ENCODE assay signal across 9 mouse cellular contexts in genomic region chr9:98973561-98973960, GRCm38 (mm10). TPM values are rescaled to one million over a fixed set of nuclear protein-coding genes. Genes with fewer than 3 reads are reported as not detected.
DNase-seq lines count a peak whose midpoint lies in the region; ATAC-seq and TF ChIP-seq lines count a peak whose summit lies in the region.
"Had no signal": no experiment of that assay in that cellular context is flagged by ENCODE, and none has a peak within 500 bp of the region (broad histone marks: within the 10 kb centered on the region; RNA-seq: fewer than 3 reads in every experiment).

No protein-coding gene starts in this region.

- no peaks in the 10 kb centered on the region for H3K4me1 ChIP-seq in kidney, postnatal 0 days (replicated peaks; ENCODE audit: insufficient read depth, low read length)
- H3K4me1 ChIP-seq in forebrain, embryonic 13.5 days = peaks cover 9% of the 10 kb centered on the region
- H3K4me1 ChIP-seq in limb, embryonic 13.5 days = peaks cover 9% of the 10 kb centered on the region; the same call in 1 of the 2 replicates
- H3K4me1 ChIP-seq in neural tube, embryonic 13.5 days (replicated peaks) = peaks cover 9% of the 10 kb centered on the region

- peaks cover 67% of the 10 kb centered on the region for H3K27me3 ChIP-seq in kidney, postnatal 0 days (ENCODE audit: insufficient read depth, low read length)
- peaks cover 93% of the 10 kb centered on the region for H3K27me3 ChIP-seq in forebrain, embryonic 13.5 days
- peaks cover 77% of the 10 kb centered on the region for H3K27me3 ChIP-seq in limb, embryonic 13.5 days
- peaks cover 95% of the 10 kb centered on the region for H3K27me3 ChIP-seq in neural tube, embryonic 13.5 days

- H3K36me3 ChIP-seq in kidney, postnatal 0 days (ENCODE audit: insufficient read depth, low read length) = no peaks in the 10 kb centered on the region
- H3K36me3 ChIP-seq in forebrain, embryonic 13.5 days (ENCODE audit: poor library complexity, severe bottlenecking) = no peaks in the 10 kb centered on the region
- H3K36me3 ChIP-seq in limb, embryonic 13.5 days = no peaks in the 10 kb centered on the region
- H3K36me3 ChIP-seq in neural tube, embryonic 13.5 days = no peaks in the 10 kb centered on the region

- H3K4me2 ChIP-seq in kidney, postnatal 0 days (ENCODE audit: low read length) = peak overlapping the region; percentile 53
- peak overlapping the region; percentile 56 for H3K4me2 ChIP-seq in forebrain, embryonic 13.5 days
- peak overlapping the region; percentile 67 for H3K4me2 ChIP-seq in limb, embryonic 13.5 days (replicated peaks)
- peak overlapping the region; percentile 52 for H3K4me2 ChIP-seq in neural tube, embryonic 13.5 days

- peak overlapping the region; percentile 31; the same call in 1 of the 2 replicates for H3K4me3 ChIP-seq in kidney, postnatal 0 days (replicated peaks; ENCODE audit: low read depth, low read length)
- peak overlapping the region; percentile 33; the same call in 1 of the 2 replicates for H3K4me3 ChIP-seq in forebrain, embryonic 13.5 days
- peak overlapping the region; percentile 41 for H3K4me3 ChIP-seq in limb, embryonic 13.5 days
- no peak overlapping the region for H3K4me3 ChIP-seq in neural tube, embryonic 13.5 days

- no peak for ATAC-seq in kidney, postnatal 0 days (replicated peaks; ENCODE audit: low FRiP score, low read depth)
- no peak for ATAC-seq in forebrain, embryonic 13.5 days
- no peak for ATAC-seq in limb, embryonic 13.5 days (ENCODE audit: low FRiP score, low read depth)
- no peak for ATAC-seq in neural tube, embryonic 13.5 days (ENCODE audit: low read depth)

- H3K9me3 ChIP-seq in kidney, postnatal 0 days (replicated peaks; ENCODE audit: low read length) = no peaks in the 10 kb centered on the region
- H3K9me3 ChIP-seq in forebrain, embryonic 13.5 days (replicated peaks) = peaks cover 11% of the 10 kb centered on the region; the same call in 1 of the 2 replicates
- peaks cover 8% of the 10 kb centered on the region; the same call in 1 of the 2 replicates for H3K9me3 ChIP-seq in limb, embryonic 13.5 days
- no peaks in the 10 kb centered on the region; the same call in 1 of the 2 replicates for H3K9me3 ChIP-seq in neural tube, embryonic 13.5 days

- no peak for TF ChIP-seq CTCF in kidney, postnatal 0 days (IDR thresholded peaks at IDR 0.05; ENCODE audit: low read depth)

- no peak for DNase-seq in kidney, postnatal 0 days (ENCODE audit: low spot score)
- no peak for DNase-seq in kidney, adult 8-10 months
- no peak for DNase-seq in adrenal gland, postnatal 25 days
- DNase-seq in ovary, postnatal 14 days (ENCODE audit: low spot score) = no peak
- no peak for DNase-seq in kidney, adult 18-20 months
- DNase-seq: gastrocnemius, postnatal 36 days had no signal

- 5% methylated on average over 7 of the region's 7 CpGs for WGBS in kidney, postnatal 0 days
- WGBS in forebrain, embryonic 13.5 days = 3% methylated on average over 7 of the region's 7 CpGs
- 6% methylated on average over 7 of the region's 7 CpGs for WGBS in limb, embryonic 13.5 days
- WGBS in neural tube, embryonic 13.5 days = 2% methylated on average over 7 of the region's 7 CpGs

- H3K9ac ChIP-seq in kidney, postnatal 0 days (ENCODE audit: low read depth, low read length) = 0 out of 2 replicates have a peak overlapping the region, but pooled peaks have one; percentile 14
- H3K9ac ChIP-seq in forebrain, embryonic 13.5 days = no peak overlapping the region
- H3K9ac ChIP-seq in limb, embryonic 13.5 days = no peak overlapping the region
- H3K9ac ChIP-seq in neural tube, embryonic 13.5 days = no peak overlapping the region

- no peak overlapping the region for H3K27ac ChIP-seq in kidney, postnatal 0 days
- H3K27ac ChIP-seq in forebrain, embryonic 13.5 days = no peak overlapping the region
- H3K27ac ChIP-seq in limb, embryonic 13.5 days = no peak overlapping the region
- H3K27ac ChIP-seq in neural tube, embryonic 13.5 days (replicated peaks) = no peak overlapping the region

RNA-seq across cellular contexts. Expression of gene Faim, which starts 12.6 kb away (rescaled TPM):
- 59.1 and 61.3 TPM in 2 replicates for polyA plus RNA-seq in kidney, postnatal 0 days (2015; fragmentation: Nextera tagmentation; extraction: Ambion mirVana)
- 84.6 and 97.0 TPM in 2 replicates for polyA plus RNA-seq in forebrain, embryonic 13.5 days (2015; fragmentation: Nextera tagmentation; extraction: Ambion mirVana)
- 44.2 and 44.4 TPM in 2 replicates for polyA plus RNA-seq in limb, embryonic 13.5 days (2015; fragmentation: Nextera tagmentation; extraction: Ambion mirVana)
- polyA plus RNA-seq in neural tube, embryonic 13.5 days (2015; fragmentation: Nextera tagmentation; extraction: Ambion mirVana) = 106 and 127 TPM in 2 replicates
- 25.5 and 29.5 TPM in 2 replicates for total RNA-seq in adrenal gland, postnatal 25 days (2021)

RNA-seq across cellular contexts. Expression of gene Foxl2, which starts 18.5 kb away (rescaled TPM):
- not detected in 2 replicates for polyA plus RNA-seq in kidney, postnatal 0 days (2015; fragmentation: Nextera tagmentation; extraction: Ambion mirVana)
- 0.34 TPM in 2 replicates for polyA plus RNA-seq in forebrain, embryonic 13.5 days (2015; fragmentation: Nextera tagmentation; extraction: Ambion mirVana)
- not detected in 2 replicates for polyA plus RNA-seq in limb, embryonic 13.5 days (2015; fragmentation: Nextera tagmentation; extraction: Ambion mirVana)
- polyA plus RNA-seq in neural tube, embryonic 13.5 days (2015; fragmentation: Nextera tagmentation; extraction: Ambion mirVana) = 0.63 and 0.68 TPM in 2 replicates
- total RNA-seq in adrenal gland, postnatal 25 days (2021) = not detected in 2 replicates
- total RNA-seq: gastrocnemius, postnatal 36 days had no signal
